Mouse (Mus musculus) monocyte, adult 2 months (primary cell): ENCODE measurements at regions not wholly inside any gene's neighbourhood (a gene's known extent, or its start where the extent isn't known, plus 50 kb on each side); places are given as distances from the start of the nearest gene placed in this dataset.
"Not testable (repeated sequence)": the region's sequence is repeated elsewhere in the genome, so short reads cannot be mapped to it uniquely, and the experiment has no call there.

Source experiments
- DNase-seq, 2 experiments: peaks; one replicate each; pipeline ENCODE4 v3.0.0; 2022; ENCODE audit warnings: low spot score in 2 of 2, low read depth in 1 of 2

DNA sequence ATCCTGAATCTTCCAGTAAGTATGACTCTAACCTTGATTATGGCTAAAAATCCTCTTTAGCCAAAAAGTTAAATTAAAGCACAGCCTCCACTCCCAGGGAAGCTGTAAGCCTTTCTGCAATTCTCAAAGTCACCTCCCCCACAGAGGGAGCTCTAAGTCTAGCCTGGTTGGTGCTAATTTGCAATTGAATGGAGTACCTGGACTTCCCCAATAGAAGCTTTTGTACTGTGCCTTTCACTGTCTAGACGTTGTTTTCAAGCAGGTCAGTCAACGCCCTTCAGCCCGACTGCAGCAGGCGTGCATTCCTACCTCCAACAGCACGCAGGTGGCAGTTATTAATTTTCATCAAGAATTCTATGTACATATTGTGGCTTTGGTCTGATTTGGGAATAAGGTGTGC, 87.2 kb downstream of the Catsperg2 start:
- not testable (repeated sequence) for DNase-seq

DNA sequence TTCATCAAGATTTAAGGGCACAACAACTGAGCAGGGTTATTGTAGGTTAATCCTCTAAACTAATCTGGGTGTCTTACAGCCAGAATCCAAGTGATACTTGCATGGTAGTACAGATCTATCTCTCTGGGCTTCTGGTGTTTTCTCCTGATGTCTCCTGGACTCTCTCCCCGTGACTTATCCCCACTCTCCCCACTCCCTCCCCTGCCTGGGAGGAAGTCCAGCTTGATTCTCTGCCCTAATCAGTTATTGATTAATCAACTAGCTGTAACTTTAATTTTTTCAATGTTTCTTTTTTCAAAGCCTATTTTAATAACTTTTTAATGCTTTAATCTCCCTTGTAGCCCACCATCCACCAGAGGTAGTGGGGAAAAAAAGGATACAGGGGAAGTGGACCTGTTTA, 83.9 kb upstream of the Sipa1l3 start:
- no peak for DNase-seq

DNA sequence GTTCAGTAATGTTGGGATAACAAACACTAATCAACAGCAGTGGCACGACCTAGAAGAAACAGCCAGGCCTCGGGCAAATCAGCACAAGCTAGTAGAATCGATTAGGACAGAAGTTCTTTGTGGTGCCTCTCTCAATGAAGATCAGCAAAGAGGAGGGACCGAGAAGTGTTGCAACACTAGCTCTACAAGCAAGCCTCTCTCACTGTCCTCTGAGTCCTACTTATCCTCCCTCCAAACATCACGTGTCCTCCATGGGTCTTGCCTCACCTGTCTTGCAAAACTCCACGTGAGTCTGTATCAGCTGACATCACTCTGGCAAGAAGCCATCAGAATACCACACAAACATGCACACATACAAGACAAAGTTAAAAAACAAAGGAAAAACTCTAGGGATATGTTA, 82.9 kb upstream of the Sipa1l3 start:
- DNase-seq = no peak

DNA sequence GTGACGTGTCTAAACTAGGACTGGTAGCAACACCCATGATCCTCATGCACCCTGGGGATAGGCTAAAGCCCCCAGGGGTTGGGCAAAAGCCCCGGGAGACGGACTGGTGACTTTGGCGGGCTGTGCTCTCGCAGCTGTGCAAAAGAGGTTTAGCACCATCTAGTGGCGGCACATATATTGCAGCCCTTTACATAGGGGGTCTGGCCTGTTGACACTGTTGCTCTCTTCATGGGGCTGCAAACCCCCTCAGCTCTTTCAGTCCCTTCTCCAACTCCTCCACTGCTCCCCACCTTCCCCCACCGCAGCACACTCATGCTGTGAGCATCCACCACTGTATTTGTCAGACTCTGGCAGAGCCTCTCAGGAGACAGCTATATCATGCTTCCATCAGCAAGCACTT, 78.8 kb upstream of the Sipa1l3 start:
- DNase-seq = peak in 1 of 2 experiments; percentile 2

DNA sequence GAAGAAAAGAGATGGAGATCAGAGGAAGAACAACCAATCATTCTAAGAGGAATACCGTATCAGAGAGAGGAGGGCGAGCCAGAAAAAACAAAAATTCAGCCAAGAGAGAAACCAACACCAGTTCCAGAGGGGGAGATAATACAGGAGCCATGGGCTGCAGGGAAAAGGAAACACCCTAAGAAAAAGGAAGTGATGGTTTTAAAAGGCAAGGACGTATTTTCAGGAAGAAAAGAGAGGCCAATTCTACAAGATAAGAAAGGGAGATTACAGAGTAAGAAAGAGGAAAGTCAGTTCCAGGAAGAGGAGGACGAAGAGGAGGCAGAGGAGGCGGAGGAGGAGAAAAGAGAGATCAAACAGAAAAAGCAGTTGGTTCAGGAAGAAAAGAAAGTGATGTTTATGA, 59.7 kb upstream of the Sipa1l3 start:
- no peak for DNase-seq

DNA sequence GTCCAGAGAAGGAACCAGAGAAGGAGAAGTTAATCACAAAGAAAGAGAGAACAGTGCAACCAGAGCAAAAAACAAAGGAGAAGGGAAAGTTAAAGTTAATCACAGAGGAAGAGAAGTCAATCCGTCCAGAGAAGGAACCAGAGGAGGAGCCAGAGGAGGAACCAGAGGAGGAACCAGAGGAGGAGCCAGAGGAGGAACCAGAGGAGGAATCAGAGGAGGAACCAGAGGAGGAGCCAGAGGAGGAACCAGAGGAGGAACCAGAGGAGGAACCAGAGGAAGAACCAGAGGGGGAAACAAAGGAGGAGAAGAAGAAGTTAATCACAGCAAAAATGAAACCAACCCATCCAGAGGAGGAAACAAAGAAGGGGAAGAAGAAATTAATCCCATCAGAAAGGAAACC, 57.2 kb upstream of the Sipa1l3 start:
- no peak for DNase-seq
